Mouse (Mus musculus): ENCODE measurements around the gene Arhgap15.

The Arhgap15 gene

DNA sequence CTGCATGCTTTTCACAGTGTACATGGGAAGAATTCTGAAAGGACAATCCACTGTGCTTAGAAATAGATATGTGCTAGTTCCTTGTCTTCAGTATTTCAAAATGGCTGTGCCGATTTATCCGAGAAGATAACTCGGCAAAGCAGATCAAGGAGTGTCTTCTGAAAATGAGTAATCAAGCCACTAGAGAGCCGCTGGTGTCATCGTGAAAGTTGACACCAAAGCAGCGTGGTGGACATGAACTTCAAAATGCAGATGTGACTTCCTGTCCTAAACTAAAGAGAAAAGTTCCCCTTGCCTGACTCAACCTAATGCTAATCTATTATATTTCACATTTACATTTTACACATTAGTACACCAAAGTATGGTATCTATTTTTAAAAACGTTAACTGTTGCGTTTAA is 596.2 kb downstream of the Arhgap15 start:
- DNase-seq (ENCODE audit: low read depth in 2 of 2, low spot score in 2 of 2) = no peak

DNA sequence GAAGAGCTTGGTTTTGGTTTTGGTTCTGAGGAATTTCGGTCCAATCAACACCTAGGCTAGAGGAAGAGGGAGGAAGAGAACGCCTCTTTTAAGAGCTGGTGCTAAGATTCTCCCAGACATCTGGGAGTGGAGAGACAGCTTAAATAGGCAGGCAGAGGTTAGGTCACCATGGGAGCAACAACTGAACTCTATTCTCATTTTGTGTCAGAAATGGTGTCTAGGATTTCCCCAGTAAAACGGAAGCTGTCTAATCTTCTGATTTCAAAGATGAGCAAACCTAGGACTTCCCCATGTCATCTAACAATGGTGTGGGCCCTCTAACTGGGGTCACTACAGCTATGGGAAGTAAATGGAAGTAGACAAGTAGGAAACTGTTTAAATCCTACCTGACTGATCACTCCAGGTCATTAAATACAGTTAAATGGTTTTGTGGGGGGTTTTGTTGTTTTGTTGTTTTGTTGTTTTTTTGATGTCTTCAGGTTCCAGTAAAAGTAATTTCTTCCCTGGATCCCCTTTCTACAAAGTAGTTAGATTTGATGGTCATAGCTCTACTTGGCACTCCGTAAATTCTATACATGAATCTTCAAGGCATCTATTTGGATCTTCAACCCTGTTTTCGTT is 596.8 kb downstream of the Arhgap15 start:
- DNase-seq (ENCODE audit: low read depth in 2 of 2, low spot score in 2 of 2) = no peak

DNA sequence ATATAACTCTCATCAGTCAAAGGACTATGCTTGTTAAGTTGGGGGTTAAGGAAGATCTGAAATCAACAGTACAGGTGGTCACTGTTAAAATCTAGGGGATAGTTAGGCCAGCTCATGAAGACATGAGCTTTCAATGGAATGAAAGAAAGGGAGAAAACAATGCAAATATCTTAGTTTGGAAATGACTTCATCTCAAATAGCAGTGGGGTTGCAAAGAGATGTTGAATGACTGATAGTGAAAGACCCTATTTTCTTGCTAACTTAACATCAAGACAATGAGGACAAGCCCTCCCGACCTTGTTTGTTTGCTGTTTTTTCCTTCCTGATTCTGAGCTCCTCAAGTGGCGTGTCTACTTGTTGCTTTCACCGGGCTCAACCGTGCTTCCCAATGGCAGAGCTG is 597.6 kb downstream of the Arhgap15 start:
- DNase-seq (ENCODE audit: low read depth in 2 of 2, low spot score in 2 of 2) = no peak

DNA sequence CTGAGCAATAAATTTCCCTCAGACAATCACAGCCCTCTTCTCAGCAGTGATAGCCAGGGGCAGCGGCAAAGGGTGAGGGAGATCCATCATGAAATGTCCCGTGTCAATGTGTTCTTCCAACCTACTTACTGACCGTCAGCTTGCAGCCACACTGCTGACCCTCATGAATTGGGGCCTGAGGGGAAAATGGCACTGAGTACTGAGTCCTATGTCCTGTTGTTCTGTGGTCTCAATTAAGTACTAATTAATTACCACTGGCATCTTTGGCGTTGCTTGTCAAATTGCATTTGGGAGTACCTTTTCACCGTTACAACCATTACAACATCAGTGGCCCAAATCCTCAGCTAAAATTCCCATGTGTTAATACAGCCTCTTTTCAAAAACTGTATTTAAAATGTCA is 599.2 kb downstream of the Arhgap15 start:
- DNase-seq (ENCODE audit: low read depth in 2 of 2, low spot score in 2 of 2) = no peak

DNA sequence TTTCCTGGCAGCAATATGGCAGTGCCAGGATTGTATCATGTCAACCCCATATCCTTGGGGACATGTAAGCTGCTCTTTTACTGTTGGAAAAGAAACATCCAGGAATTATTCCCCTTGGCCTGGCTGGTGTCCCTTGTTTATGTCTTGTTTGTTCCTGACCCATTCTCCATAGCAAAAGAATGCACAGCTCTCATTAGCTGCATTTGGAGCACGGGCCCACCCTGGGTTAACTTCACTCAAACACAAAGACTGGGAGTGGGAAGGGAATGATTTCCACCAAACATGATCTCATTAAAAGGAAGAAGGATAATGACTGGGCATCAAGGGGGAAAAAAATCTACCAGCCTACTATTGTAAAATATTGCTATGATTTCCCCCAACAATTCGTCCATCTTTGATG is 600.5 kb downstream of the Arhgap15 start:
- no peak for DNase-seq (ENCODE audit: low read depth in 2 of 2, low spot score in 2 of 2)

DNA sequence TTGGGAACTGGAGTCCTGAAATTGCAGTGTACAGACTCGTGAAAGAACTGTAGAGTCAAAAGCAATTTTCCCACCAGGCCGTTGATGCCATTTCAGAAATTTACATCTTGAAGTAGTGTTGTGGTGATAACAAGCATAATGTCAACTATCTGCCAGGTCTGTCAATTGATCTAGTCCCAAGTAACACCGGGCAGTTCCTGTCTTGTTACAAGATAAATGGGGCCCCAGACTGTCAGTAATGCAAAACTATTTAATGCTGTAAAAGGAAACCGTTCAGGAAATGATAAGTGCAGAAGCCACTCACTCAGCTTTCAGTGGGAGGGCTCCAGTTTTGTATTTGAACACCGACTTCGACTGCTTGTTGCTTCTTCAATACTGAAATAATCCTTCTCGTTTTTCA is 604.3 kb downstream of the Arhgap15 start:
- DNase-seq (ENCODE audit: low read depth in 2 of 2, low spot score in 2 of 2) = no peak

DNA sequence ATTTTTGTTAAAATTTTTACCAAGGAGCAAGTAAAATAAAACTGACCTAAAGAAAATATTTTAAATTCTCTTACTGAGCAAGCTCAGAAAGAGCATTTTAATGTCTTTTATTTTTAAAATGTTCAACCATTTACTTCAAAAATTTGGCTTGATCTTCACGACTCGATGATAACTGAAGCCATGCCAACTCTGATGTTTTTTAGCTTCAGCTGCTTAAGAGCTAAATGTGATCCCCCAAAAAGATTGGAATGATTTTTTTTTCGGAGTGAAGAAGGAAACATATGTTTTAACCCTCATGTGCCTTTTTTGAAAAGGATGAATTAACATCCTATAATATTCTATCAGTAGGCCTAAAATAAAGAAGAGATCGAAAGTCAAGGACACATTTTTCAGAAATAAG is 605.0 kb downstream of the Arhgap15 start:
- DNase-seq (ENCODE audit: low read depth in 2 of 2, low spot score in 2 of 2) = no peak

DNA sequence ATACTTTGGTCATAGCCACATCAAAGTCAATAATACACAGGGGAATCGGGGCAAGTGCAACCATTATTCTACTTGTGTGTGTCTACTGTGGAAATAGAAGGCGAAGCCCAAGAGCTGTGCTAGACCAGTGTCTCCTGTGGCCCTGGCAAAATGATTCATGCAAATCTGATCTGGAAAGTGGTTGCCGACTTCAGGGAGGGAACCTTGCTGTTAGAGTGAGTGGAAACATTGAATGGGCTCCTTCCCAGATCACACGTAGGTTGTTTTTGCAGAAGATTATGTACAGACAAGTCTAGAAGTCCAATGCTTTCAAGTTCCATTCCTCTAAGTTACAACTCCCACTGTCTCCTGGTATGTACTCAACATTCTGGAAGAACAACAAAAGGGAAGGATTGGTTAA is 606.2 kb downstream of the Arhgap15 start:
- no peak for DNase-seq (ENCODE audit: low read depth in 2 of 2, low spot score in 2 of 2)

DNA sequence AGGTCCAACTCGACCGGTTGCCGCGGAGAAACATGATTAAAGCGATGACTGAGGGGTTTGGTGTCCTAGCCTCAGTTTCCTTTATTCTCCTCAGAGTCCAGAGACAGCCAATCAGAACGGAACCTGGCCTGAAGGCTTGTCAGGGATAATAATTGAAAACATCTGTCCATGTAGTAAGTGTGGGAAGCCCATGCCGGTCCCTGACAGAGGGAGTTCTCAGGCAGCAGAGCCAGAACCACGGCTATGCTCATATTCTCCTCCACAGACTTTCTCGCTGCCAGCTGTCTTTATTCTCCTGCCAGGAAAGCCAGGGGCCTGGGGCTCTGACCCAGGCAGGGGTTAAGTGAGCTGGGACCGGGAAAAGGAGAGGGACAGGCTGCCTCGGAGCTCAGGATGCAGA is 606.7 kb downstream of the Arhgap15 start:
- DNase-seq (ENCODE audit: low read depth in 2 of 2, low spot score in 2 of 2) = no peak

DNA sequence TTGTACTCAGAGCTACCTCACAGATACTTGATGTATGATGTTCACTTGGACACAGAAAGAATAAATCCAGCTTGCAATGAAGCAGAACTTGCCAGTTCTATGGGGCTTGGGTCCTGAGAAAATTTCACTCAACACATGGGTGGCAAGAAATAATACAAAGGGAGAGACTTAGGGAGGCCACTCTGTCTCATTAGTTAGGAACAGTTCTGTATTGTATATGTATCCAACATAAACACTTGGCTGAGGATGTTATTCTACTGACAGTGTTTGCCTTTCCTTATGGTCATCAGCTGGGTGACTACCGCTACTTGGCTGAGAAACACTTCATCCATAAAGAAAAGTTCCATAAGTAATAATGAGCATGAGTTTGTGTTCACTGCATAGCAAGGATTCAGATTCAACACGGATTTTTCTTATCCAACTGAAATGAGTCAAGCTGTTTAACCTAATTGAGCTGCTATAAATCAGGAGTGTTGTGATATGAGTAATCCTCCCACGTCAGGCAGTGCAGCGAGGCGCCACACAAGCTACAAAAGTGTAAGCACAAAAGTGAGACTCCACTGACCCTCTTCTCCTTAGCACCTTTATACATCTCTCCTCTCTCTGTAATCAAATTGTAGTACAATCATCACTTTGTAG is 607.7 kb downstream of the Arhgap15 start:
- no peak for DNase-seq (ENCODE audit: low read depth in 2 of 2, low spot score in 2 of 2)

DNA sequence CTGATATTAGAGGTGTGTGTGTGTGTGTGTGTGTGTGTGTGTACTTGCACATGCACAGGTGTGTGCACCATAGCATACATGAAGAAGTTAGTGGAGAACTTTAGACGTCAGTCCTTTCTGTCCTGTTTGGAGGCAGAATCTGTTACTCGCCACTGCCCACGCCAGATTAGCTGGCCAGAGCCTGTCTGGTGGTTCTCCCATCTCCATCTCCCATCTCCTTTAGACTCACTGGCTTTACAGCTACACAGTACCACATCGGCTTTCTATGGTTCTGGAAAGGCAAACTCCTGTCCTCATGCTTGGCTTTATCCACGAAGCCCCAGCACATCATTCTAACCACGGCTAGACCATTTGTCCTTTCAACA is 608.2 kb downstream of the Arhgap15 start:
- no peak for DNase-seq (ENCODE audit: low read depth in 2 of 2, low spot score in 2 of 2)

DNA sequence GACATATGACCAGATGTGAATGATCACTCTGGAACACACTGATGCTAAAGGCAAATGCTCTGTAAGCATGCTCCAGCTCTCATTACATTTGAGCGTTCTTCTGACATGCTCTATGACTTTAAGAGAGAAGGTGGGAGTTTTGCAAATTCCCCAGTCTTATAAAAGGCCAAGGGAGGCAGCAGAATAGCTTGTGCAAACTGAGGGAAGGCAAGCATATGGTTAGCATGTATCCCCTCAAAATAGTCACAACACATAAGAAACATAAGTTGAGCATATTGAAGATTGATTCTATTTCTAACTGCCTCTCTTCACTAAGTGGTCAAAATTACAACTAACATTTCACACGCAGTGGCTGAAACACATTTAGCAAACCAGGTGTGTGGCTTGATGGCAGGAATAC is 631.6 kb downstream of the Arhgap15 start:
- no peak for DNase-seq (ENCODE audit: low read depth in 2 of 2, low spot score in 2 of 2)

DNA sequence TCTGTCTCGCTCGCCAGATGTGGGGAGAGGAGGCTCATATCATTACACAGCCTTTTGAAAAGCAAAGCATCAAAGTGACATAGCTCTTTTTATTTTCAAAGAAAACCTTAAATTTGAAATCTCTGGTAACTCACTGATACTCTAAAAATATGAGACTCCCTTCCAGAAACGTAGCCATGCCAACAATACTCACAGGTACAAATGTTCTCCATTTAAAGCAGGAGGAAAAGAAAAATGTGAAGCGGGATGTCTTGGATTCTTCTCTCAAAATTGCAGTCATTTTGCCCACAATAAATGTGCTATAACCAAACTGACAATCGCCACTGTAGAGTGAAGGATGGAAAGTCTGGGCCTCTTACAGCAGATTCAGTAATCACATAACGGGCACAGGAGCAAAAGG is 635.9 kb downstream of the Arhgap15 start:
- DNase-seq (ENCODE audit: low read depth in 2 of 2, low spot score in 2 of 2) = no peak

DNA sequence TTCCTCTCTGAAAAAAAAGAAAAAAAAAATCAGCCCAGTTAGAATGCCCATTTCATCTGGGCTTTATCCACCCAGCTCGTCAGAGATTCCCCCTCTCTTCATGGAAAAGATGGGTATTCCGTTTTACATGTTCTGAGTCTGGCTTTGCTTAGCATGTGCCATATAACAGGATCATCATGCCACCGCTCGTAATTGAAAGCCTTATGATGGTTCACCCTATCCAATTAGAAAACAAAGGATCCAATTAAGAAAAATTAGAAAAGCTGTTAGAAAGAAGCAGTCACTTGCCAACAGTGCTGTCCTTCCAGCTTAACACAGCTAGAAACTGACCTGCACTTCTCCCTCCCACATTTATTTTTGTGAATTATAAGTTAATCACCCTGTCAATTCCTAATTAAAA is 640.9 kb downstream of the Arhgap15 start:
- DNase-seq (ENCODE audit: low read depth in 2 of 2, low spot score in 2 of 2) = no peak

DNA sequence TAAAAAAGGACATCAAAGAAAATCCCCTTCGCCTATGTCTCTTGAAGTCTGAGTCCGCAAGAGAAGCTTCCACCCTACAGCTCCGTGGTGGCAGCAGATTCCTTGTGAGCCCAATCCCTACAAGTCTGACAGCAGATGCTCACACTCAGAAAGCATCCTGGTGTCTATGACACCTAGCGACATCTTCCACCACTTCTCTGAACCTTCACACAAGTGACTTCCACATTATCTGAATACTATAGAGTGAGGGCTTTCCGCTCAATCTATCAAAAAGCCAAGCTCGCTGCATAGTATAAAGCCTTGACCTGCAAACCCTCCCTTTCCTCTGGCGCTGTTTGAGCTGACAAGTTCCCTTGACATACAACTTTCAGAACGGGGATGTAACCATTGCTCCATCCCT is 645.2 kb downstream of the Arhgap15 start:
- no peak for DNase-seq (ENCODE audit: low read depth in 2 of 2, low spot score in 2 of 2)

DNA sequence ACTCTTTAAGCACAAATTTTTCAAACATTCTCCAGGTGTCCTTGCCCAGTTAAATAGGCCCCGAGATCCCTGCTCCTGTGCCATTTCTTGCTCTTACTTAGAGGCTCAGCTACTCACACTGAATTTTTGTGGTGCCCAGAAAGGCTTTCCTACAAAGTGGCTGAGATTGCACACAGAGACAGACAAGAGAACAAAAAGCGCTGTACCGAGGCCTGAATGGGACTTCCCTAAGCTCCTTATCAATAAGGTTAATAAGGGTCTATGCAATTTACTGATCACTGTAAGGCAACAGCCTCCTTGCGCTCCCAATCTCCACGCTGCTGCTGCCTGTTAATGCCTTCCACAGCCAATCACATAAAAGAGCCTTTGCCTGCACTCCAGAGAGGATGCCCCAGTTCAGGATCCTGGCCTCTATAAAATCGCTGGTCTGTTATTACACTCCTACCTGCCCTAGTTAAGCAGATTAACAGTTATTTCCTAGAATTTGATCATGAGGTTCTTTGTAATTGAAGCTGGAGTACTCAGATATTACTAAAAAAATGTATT is 646.4 kb downstream of the Arhgap15 start:
- DNase-seq (ENCODE audit: low read depth in 2 of 2, low spot score in 2 of 2) = no peak

DNA sequence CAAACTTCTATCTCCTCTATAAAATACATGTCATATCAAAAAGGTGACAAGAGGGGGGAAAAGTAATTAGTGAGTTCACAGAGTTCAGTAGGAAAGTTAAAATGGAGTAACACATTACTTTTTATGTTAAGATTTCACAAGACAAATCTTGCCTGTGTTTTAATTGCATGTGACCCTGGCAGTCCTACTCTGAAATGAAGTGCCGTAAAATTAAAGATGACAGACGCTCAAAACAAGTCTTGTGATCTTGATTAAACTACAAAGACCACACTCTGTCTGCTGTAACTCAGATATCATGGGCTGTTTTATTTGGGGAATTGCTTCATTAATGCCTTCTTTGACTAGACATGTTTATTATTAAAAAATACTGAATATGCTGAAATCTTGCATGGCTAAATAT is 647.0 kb downstream of the Arhgap15 start:
- DNase-seq (ENCODE audit: low read depth in 2 of 2, low spot score in 2 of 2) = no peak

DNA sequence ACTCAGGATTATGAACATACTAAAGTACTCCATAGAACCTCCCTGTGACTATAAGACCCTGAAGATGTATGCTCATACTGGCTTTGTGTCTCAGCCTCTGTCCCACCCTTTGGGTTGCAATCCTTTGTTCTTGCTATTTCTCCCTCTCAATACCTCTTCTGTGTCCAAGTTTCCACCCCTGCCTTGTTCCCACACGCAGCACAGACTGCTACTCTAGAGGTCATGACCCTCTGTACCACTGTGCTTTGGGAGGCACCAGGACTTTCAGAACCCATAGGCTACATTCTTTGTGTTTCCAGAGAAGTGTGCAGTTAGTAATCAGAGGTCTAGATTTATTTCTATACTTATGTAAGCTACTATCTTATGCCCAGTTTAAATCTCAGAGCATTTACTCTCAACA is 648.6 kb downstream of the Arhgap15 start:
- no peak for DNase-seq (ENCODE audit: low read depth in 2 of 2, low spot score in 2 of 2)

DNA sequence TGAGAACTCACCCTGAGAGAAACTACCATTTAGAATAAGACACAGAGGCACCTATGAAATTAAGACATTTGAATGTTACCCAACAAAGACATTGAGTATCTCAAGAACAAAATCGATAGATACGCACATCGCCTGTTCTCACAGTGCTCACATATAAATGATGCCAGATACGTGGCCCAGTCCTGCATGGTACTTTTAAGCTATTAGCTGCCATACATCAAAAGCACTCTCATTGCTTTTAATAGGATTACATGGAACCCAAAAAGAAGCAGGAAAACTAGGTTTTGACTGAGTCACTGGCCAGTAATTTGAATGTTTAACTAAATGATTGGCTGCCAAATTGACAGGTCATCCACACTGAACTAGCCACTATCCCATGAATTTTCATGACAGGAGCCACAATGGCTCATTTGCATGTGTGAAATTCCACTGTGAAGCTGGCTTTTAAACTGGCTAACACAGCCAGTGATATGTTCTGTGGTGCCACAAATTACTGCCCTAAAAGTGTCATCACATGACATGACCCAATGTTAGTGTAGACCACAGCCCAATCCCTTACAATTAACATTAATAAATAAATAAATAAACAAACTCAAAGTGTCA is 649.2 kb downstream of the Arhgap15 start:
- DNase-seq (ENCODE audit: low read depth in 2 of 2, low spot score in 2 of 2) = no peak

DNA sequence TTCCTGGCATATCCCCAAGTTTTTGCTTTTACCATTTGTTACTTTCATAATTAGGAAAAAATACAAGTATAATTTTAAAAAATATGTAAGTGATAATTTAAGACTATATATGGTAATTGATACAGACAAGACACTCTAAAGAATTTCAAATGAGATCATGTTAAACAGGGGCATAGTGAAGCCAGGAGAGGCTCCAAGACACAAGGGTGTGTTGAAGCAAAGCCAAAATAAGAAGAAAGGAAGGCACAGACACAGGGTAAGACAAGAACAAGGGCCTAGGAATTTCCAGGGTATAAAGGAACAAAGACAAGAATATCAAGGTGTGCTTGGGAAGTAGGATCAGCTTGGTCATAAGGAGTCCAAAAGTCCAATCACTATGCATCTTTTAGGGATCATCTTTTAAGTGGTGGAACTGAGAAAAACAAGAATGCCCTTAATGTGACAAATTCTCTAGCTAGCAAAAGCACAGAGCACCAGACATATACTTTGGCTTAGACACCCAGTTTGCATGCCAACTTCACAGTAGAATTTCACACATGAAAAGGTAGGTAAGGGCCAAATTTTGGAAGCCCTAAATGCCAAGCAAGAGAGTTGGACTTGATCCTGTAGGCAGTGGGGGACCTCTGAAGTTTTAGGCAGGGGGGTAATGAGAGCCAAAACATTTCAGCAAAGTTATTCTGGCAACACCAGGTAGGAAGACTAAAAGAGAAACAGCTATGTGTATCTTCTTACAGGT is 650.7 kb downstream of the Arhgap15 start:
- DNase-seq (ENCODE audit: low read depth in 2 of 2, low spot score in 2 of 2) = no peak

DNA sequence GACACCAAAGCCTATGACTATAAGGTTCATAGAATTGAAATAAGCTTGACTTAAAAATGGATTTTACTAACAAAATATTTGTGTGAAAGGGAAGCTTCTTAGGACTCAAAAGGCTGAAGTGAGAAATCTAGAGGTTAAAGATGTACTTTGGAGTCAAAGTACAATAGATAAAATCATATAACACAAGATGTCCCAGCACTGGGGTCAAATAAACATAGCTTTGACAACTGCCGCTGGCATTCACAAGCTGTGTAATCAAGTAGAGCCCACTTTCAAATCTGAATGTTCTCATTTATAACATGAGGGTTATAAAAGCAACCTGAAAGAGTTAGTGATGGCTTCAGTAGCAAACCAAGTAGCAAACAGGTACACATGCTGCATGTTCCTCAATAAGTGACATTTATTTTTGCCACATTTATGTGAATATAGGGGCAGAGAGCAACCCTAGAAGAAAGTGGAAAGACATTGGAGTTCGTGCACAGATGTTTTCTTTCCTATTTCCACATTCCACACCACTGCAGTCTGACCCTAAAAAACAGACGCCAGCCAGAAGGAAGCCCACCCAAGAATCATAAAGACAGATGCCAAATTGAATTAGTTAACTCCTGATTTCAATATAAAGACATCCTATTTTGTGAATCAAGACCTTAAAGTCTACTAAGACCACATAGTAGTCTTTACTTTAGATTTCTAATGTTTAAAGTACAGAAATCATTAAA is 653.2 kb downstream of the Arhgap15 start:
- no peak for DNase-seq (ENCODE audit: low read depth in 2 of 2, low spot score in 2 of 2)
